Mouse (Mus musculus): ENCODE measurements at regions not wholly inside any gene's neighbourhood (a gene's known extent, or its start where the extent isn't known, plus 50 kb on each side); places are given as distances from the start of the nearest gene placed in this dataset.

- no peak for DNase-seq (ENCODE audit: low spot score in 2 of 2)
These were observed 62.0 kb upstream of the Wdr75 start for GRCm38 (mm10) chr1:45732958-45733357.

GRCm38 (mm10) chr1:45745136-45745535 is 49.8 kb upstream of the Wdr75 start:
- DNase-seq (ENCODE audit: low spot score in 2 of 2), result no peak

All from layer of hippocampus, adult 18-20 months (tissue).